Mouse (Mus musculus) kidney, adult 18-20 months (tissue): ENCODE results near the gene Foxr1.
"Not testable (repeated sequence)": the region's sequence is repeated elsewhere in the genome, so short reads cannot be mapped to it uniquely, and the experiment has no call there.

ENCODE experiments used
- DNase-seq: peaks from one replicate; pipeline ENCODE4 v3.0.0; 2021

The Foxr1 gene

GRCm38 (mm10) chr9:44475936-44476335 lies 35.0 kb upstream of the Foxr1 start:
- no peak for DNase-seq

DNA sequence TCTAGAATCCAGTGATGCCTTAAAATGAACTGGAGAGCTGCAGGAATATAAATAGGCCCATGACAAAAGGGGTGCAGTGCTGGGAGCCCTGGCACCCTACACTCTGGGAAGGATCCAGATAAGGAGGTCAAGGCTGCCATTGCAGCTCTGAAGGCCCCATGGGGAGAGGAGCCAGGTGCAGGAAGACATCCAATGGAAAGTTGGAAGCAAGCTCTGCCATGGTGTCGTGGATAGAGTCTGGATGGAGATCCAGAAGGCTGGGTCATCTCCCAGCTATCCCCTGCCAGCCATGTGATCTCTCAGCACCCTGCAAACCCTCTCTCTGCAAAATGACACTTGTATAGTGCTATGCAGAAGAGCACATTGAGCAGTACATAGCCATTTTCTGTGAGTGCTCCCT lies 33.4 kb upstream of the Foxr1 start:
- no peak for DNase-seq

DNA sequence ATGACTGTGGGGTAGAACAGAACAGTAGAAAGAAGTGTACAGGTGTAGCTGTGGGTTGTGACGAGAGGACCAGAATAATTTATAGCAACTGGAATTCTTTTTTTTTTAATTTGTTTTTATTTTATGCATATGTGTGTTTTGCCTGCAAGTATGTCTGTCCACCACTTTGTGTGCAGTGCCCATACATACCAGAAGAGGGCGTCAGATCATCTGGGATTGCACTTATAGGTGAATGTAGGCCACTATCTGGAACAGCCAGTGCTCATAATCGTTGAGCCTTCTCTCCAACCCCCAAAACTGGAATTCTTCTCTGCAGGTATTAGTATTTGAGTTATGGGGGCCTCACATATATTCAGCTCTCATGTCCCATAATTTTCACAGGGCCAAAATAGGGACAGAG lies 32.2 kb upstream of the Foxr1 start:
- DNase-seq = no peak

DNA sequence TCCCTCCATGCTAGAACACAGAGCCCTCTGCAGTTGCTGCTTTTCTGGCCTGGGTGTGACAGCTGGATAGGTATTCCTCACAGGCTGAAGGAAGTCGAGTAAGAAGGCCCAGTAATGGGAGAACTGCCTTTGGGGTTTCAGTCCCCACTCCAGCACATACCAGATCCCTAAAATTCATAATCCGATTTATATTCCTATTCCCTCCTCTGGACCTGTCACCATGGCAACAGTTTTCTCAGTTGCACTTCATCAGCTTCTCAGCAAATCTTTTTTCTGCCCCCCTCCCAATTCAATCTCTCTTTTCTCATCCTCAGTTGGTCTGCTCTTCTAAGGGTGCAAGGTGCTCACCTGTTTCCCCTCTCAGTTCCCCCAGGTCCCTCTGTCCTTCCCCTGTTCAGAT lies 27.9 kb upstream of the Foxr1 start:
- no peak for DNase-seq

GRCm38 (mm10) chr9:44468224-44468623 lies 27.3 kb upstream of the Foxr1 start:
- peak; percentile 48 for DNase-seq

GRCm38 (mm10) chr9:44461950-44462349 lies 21.0 kb upstream of the Foxr1 start:
- no peak for DNase-seq

GRCm38 (mm10) chr9:44457035-44457742 lies 16.3 kb upstream of the Foxr1 start:
- no peak for DNase-seq

GRCm38 (mm10) chr9:44454891-44455220 lies 13.9 kb upstream of the Foxr1 start, which contains the start of gene Upk2:
Gene Upk2 (minus strand): TSS chr9:44454976.
- no peak for DNase-seq

GRCm38 (mm10) chr9:44454132-44454890 lies 13.4 kb upstream of the Foxr1 start:
- DNase-seq = peak; percentile 87

- no peak for DNase-seq
These were observed 9.5 kb upstream of the Foxr1 start for GRCm38 (mm10) chr9:44450387-44450786.

GRCm38 (mm10) chr9:44444402-44445025 lies 3.6 kb upstream of the Foxr1 start:
- not testable (repeated sequence) for DNase-seq

DNA sequence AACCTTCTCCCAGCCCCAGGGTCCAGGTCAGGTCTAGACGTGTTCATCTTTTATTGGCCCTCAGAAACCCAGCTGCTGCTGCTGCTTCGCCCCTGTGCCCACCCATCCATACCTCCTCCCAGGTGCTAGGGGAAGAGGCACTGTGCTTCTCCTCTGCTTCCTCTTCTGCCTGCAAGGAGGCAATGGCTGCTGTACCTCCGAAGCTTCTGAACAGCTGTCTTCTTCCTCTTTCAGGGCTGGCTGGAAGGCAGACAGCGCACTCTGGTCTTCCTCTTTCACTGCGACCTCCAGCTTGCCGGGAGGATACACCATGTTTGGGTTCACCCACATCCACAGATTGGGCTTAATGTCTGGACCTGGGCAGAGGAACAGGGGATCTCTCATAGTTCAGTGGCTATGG lies 5.2 kb downstream of the Foxr1 start:
- DNase-seq = no peak

DNA sequence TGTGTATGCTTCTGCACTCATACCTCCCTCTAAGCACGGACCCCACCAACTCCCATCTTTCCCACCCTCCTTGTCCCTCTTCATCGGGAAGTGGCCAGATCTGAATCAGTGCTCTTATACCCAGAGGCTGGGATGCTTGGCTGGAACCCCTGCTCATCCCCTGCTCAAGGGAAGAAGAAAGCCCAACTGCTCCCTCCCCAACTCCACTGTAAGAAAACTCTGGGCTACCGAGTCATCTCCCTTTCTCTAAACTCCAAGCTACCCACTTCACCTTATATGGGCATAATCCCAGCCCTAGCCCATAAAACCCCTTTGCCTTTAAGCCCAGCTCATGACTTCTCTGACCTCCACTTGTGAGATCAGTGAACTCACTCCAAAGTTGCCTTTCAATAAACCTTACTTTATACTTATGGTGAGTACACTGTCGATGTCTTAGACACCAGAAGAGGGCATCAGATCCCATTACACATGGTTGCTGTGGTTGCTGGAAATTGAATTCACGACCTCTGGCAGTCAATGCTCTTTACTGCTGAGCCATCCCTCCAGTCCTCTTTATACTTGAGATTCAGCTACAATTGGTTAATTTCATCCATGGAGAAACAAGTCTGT lies 8.3 kb downstream of the Foxr1 start:
- DNase-seq = no peak

DNA sequence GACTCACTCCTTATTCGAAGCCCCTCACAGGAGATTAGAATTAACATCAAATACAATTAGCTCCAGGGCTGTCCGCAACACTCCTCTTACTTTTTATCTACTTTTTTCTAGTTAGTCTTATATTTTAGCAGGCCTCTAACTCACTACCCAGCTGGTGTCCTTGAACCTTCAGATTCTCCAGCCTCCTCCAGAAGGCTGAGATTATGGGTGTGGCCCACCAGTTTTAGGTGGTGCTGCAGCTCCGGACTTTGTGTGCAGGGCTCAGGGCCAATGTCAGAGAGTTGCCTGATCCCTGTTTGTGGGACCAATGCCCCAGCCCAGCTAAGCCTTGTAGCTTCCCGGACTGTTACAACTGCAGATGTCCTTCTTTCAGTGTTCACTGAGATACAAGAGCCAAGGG lies 17.4 kb downstream of the Foxr1 start:
- DNase-seq = no peak

GRCm38 (mm10) chr9:44420280-44420898 lies 20.5 kb downstream of the Foxr1 start:
- no peak for DNase-seq

GRCm38 (mm10) chr9:44419730-44420129 lies 21.2 kb downstream of the Foxr1 start:
- not testable (repeated sequence) for DNase-seq

- no peak for DNase-seq
These were observed 22.2 kb downstream of the Foxr1 start, which contains the start of gene Ccdc84 for GRCm38 (mm10) chr9:44418519-44419385. Gene Ccdc84 (minus strand): TSS chr9:44418569.

- peak; percentile 97 for DNase-seq
These were observed 23.0 kb downstream of the Foxr1 start for GRCm38 (mm10) chr9:44417892-44418363.

DNA sequence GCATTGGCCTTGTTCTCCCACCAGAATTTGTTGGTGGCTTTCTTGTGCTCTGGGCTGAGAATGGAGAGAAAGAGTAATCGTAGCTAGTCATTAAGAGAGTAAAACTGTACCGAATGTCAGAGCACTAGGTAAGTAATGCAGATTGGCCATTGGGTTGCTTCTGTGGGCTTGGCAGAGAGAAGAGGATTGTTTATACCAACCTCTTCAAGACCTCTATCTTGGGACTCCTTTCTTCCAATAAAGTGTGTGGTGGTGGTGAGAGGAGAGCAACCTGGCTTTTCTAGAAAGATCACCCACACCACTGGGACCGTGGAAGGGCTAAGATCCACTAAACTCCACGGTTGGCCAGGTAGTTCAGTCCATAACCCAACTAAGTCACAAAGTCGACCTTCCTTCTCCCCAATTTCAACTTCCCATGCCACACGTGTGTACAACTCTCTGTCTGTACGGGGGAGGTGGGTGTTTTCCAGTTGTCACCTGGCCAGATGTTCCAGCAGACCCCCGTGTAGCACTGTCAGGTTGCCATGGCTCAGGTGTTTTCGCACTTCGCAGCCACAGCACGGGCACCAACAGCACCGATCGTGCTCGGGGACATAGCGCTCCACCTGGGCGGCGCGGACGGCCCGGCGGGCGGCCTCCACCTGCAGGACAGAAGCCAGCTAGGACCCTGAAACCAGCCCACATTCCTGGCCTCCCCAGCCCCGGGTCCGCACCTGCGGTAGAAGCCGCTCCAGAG lies 23.6 kb downstream of the Foxr1 start:
- DNase-seq = no peak

DNA sequence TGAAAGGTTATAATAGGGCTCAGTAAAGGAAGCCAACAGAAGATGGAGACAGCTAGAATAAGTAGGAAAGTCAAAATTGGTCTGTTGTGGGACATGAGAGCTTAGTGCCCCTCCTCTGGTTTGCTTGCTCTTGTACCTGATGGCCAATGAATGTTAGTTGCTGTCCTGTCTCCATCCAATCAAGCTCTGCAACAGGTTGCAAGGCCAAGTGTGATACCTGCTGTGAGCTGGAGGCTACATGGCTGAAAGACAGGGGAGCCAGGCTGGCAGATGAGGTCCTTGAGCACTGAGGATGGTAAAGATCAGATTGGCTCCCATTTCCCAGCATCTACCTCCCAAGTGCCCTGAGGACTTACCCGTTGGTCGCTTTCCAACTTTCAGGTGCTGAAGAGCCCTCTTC lies 28.2 kb downstream of the Foxr1 start:
- no peak for DNase-seq

DNA sequence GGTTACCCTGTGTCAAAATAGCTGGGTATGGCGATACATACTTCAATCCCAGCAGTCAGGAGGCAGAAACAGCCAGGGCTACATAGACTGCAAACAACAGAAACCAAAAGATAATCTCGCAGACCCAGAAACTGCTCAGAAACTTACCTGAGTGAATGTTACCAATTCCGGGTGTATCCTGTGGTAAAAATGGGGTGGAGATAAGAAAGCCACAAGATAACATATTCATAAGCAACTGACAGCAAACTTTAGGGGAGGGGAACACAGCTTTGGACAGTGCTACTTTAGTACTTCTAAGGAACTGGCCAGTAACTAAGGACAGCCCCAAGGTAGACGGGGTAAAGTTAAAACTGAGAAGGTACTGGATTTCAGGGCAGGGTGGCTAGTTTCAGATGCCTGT lies 28.6 kb downstream of the Foxr1 start:
- DNase-seq = no peak
